Mouse (Mus musculus) heart, postnatal 0 days (tissue): ENCODE results near the gene Tmem109.

Experiments
- CTCF ChIP-seq: IDR thresholded peaks from 2 replicates; pipeline ENCODE4 v1.5.1; 2016; ENCODE audit warnings: antibody characterized with exemption, control low read depth, low read depth
- EP300 ChIP-seq: IDR thresholded peaks from 2 replicates; pipeline ENCODE4 v1.6.1; 2016; ENCODE audit warnings: antibody characterized with exemption, low read depth

DNA sequence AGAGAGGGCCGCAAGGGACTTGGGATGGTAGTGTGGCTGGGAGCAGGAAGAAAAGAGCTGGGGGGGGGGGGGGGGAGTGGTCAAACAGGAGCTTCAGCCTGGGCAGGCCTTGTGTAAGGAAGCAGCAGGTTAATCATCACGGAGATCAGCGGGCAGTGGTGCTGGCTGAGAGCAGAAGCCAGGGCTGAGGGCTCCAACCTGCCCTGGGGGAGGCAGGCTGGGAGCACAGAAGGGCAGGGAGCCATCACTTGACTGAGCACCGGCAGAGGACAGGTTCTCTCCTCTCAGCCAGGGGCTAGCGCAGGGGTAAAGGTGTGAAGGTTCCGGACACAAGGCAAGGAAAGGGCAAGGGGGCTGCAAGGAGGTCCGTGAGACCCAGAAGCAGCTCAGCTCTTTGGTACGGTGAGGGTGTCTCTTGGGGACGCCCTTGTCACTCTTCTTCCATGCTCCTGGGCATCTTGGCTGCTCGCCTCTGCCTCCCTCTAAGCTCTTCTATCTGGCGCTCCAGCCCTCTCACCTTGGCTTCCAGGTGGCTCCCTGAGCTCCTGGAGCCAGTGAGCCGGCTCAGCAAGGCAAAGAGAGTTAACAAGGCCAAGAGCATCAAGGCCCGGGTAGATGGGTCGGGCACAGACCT, 10.4 kb downstream of the Tmem109 start:
- TF ChIP-seq EP300 (no peak), CTCF (no peak)
